Mouse (Mus musculus) lung, embryonic 15.5 days (tissue): ENCODE measurements at regions not wholly inside any gene's neighbourhood (a gene's known extent, or its start where the extent isn't known, plus 50 kb on each side); places are given as distances from the start of the nearest gene placed in this dataset.

Experiments
- ATAC-seq: fragments of 200-750 bp; cut with Nextera tagmentation; 2 replicates; pipeline ENCODE4 v1.8.0; 2017; ENCODE audit warnings: moderate number of reproducible peaks, borderline replicate concordance; ENCODE audit not compliant: low FRiP score, low TSS enrichment; ENCODE audit errors: extremely low read depth
- H3K27ac ChIP-seq: fragments of 300-500 bp; sonication (generic); 2 replicates; pipeline ENCODE4 v1.5.1; 2015; ENCODE audit warnings: moderate library complexity, mild to moderate bottlenecking, inconsistent platforms
- H3K27me3 ChIP-seq: fragments of 300-500 bp; sonication (generic); 2 replicates; pipeline ENCODE4 v1.6.1; 2015; ENCODE audit warnings: inconsistent platforms
- H3K36me3 ChIP-seq: fragments of 300-500 bp; sonication (generic); 2 replicates; pipeline ENCODE4 v1.6.1; 2015; ENCODE audit warnings: inconsistent platforms
- H3K4me1 ChIP-seq: fragments of 300-500 bp; sonication (generic); 2 replicates; pipeline ENCODE4 v1.6.1; 2015; ENCODE audit warnings: inconsistent platforms
- H3K4me2 ChIP-seq: fragments of 300-500 bp; sonication (generic); 2 replicates; pipeline ENCODE4 v1.6.1; 2015; ENCODE audit warnings: inconsistent platforms, mild to moderate bottlenecking, moderate library complexity
- H3K4me3 ChIP-seq: fragments of 300-500 bp; sonication (generic); 2 replicates; pipeline ENCODE4 v1.5.1; 2015; ENCODE audit warnings: mild to moderate bottlenecking, inconsistent platforms
- H3K9ac ChIP-seq: fragments of 300-500 bp; sonication (generic); 2 replicates; pipeline ENCODE4 v1.6.1; 2015; ENCODE audit warnings: inconsistent platforms
- H3K9me3 ChIP-seq: fragments of 300-500 bp; sonication (generic); 2 replicates; pipeline ENCODE4 v1.6.1; 2016; ENCODE audit warnings: inconsistent platforms
- whole genome bisulfite sequencing: fragments of 180-500 bp; shearing (Covaris S2); methylation state at CpG from one replicate; pipeline ENCODE4 v1.1.7; 2015; 5-methylcytosine and 5-hydroxymethylcytosine counted together

- Histone ChIP-seq H3K27ac (no peak overlapping the region), H3K4me3 (no peak overlapping the region), H3K27me3 (no peaks in the 10 kb centered on the region), H3K9ac (no peak overlapping the region), H3K9me3 (no peaks in the 10 kb centered on the region), H3K4me1 (no peaks in the 10 kb centered on the region), H3K36me3 (no peaks in the 10 kb centered on the region), H3K4me2 (no peak overlapping the region)
- WGBS = 41% methylated on average over 2 of the region's 2 CpGs
- ATAC-seq = no peak
These were observed 100.1 kb upstream of the Gm12830 start for GRCm38 (mm10) chr4:114721386-114721785.

GRCm38 (mm10) chr4:114728235-114729000 lies 93.1 kb upstream of the Gm12830 start:
- Histone ChIP-seq H3K4me1 (no peaks in the 10 kb centered on the region), H3K9me3 (no peaks in the 10 kb centered on the region), H3K27ac (no peak overlapping the region), H3K9ac (no peak overlapping the region), H3K27me3 (no peaks in the 10 kb centered on the region), H3K36me3 (no peaks in the 10 kb centered on the region), H3K4me3 (no peak overlapping the region), H3K4me2 (no peak overlapping the region)
- no peak for ATAC-seq
- WGBS = 74% methylated on average over 11 of the region's 11 CpGs

GRCm38 (mm10) chr4:114733256-114734004 lies 88.1 kb upstream of the Gm12830 start:
- H3K36me3 ChIP-seq = no peaks in the 10 kb centered on the region
- no peaks in the 10 kb centered on the region for H3K4me1 ChIP-seq
- H3K9me3 ChIP-seq = no peaks in the 10 kb centered on the region
- H3K4me3 ChIP-seq = no peak overlapping the region
- ATAC-seq = no peak
- WGBS = 79% methylated on average over 10 of the region's 10 CpGs
- H3K9ac ChIP-seq = no peak overlapping the region
- no peaks in the 10 kb centered on the region for H3K27me3 ChIP-seq
- H3K27ac ChIP-seq = no peak overlapping the region
- no peak overlapping the region for H3K4me2 ChIP-seq

- ATAC-seq = no peak
- no peak overlapping the region for H3K27ac ChIP-seq
- no peak overlapping the region for H3K9ac ChIP-seq
- no peaks in the 10 kb centered on the region for H3K36me3 ChIP-seq
- 31% methylated on average over 16 of the region's 16 CpGs for WGBS
- no peaks in the 10 kb centered on the region for H3K9me3 ChIP-seq
- no peak overlapping the region for H3K4me3 ChIP-seq
- H3K27me3 ChIP-seq = no peaks in the 10 kb centered on the region
- no peaks in the 10 kb centered on the region for H3K4me1 ChIP-seq
- H3K4me2 ChIP-seq = no peak overlapping the region
These were observed 82.4 kb upstream of the Gm12830 start for GRCm38 (mm10) chr4:114738903-114739667.

- Histone ChIP-seq H3K4me2 (no peak overlapping the region), H3K4me3 (no peak overlapping the region), H3K27ac (no peak overlapping the region), H3K9ac (no peak overlapping the region), H3K4me1 (no peaks in the 10 kb centered on the region), H3K27me3 (no peaks in the 10 kb centered on the region), H3K36me3 (no peaks in the 10 kb centered on the region), H3K9me3 (no peaks in the 10 kb centered on the region)
- ATAC-seq = no peak
- 63% methylated on average over 2 of the region's 2 CpGs for WGBS
These were observed 73.4 kb upstream of the Gm12830 start for GRCm38 (mm10) chr4:114748131-114748530.

- no peaks in the 10 kb centered on the region for H3K9me3 ChIP-seq
- no peak overlapping the region for H3K27ac ChIP-seq
- H3K9ac ChIP-seq = no peak overlapping the region
- H3K4me3 ChIP-seq = no peak overlapping the region
- no peak for ATAC-seq
- no peaks in the 10 kb centered on the region for H3K4me1 ChIP-seq
- no peaks in the 10 kb centered on the region for H3K27me3 ChIP-seq
- H3K4me2 ChIP-seq = no peak overlapping the region
- H3K36me3 ChIP-seq = no peaks in the 10 kb centered on the region
These were observed 61.7 kb upstream of the Gm12830 start for GRCm38 (mm10) chr4:114759837-114760236.

GRCm38 (mm10) chr4:114766643-114767393 lies 54.7 kb upstream of the Gm12830 start:
- no peaks in the 10 kb centered on the region for H3K27me3 ChIP-seq
- peak; percentile 27; the same call in 1 of the 2 replicates for ATAC-seq
- H3K4me2 ChIP-seq = no peak overlapping the region
- no peaks in the 10 kb centered on the region for H3K4me1 ChIP-seq
- no peak overlapping the region for H3K4me3 ChIP-seq
- H3K9me3 ChIP-seq = no peaks in the 10 kb centered on the region
- 56% methylated on average over 22 of the region's 22 CpGs for WGBS
- H3K36me3 ChIP-seq = no peaks in the 10 kb centered on the region
- no peak overlapping the region for H3K9ac ChIP-seq
- H3K27ac ChIP-seq = no peak overlapping the region
